Mouse (Mus musculus) ovary, postnatal 36 days (tissue): Measurements from ENCODE around the gene Sept5.

Experiments used
- DNase-seq: peaks from one replicate; pipeline ENCODE4 v3.0.0; 2022; ENCODE audit warnings: low spot score, mixed read lengths

Sept5 gene

GRCm38 (mm10) chr16:18632059-18632458, 2.3 kb upstream of the Sept5 start:
- DNase-seq: no peak

DNA sequence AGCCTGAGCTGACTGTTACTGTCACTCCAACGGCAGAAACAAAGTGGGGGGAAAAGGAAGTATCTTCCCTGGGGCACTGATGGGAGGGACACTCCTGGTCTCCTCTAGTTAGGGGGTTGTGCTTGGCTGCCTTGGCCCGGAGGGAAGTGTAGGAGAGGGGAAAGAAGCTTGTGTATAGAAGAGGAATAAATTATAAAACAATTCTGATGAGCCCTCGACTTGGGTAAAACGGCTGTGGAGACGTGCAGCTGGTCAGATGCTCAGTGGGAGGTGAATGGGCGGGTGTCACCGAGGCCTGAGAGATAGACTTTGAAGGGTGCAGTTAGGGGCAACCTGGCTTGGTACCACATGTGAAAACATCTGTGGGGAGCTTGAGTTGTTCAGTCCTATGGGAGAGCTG, 1.4 kb upstream of the Sept5 start:
- DNase-seq: no peak

GRCm38 (mm10) chr16:18630291-18630690, 537 bp upstream of the Sept5 start:
- DNase-seq: no peak

GRCm38 (mm10) chr16:18628948-18629340, 810 bp downstream of the Sept5 start:
- no peak for DNase-seq

- no peak for DNase-seq
Observed at GRCm38 (mm10) chr16:18628206-18628947, 1.4 kb downstream of the Sept5 start.

DNA sequence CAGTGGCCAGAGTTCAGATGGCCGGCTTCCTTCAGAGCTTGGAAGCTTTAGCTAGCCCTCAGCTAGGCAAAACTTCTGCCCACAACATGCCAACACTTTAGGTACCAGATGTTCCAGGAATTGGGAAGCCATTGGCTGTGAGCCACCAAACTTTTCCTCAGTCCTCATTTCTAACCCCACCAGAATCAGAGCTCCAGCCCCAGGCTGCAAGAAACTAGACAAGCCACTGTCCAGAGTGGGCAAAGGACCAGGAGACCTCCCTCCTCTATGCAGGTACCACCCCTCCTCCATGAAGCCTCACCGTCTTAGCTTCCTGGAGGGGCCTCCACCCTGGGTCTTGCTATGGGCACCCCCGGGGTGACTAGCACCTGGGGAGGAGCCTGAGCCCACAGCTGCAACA, 2.6 kb downstream of the Sept5 start:
- DNase-seq: no peak

- DNase-seq: peak; percentile 87
Observed at GRCm38 (mm10) chr16:18626376-18626878, 3.3 kb downstream of the Sept5 start, which contains the start of gene Gm49601. TSS of gene Gm49601 (minus strand) at chr16:18626427.

GRCm38 (mm10) chr16:18625791-18626311, 3.9 kb downstream of the Sept5 start:
- DNase-seq: no peak

- no peak for DNase-seq
Observed at GRCm38 (mm10) chr16:18625097-18625496, 4.7 kb downstream of the Sept5 start.

GRCm38 (mm10) chr16:18624641-18625040, 5.1 kb downstream of the Sept5 start:
- no peak for DNase-seq

GRCm38 (mm10) chr16:18623751-18624540, 5.8 kb downstream of the Sept5 start:
- DNase-seq: no peak

- no peak for DNase-seq
Observed at GRCm38 (mm10) chr16:18622916-18623750, 6.6 kb downstream of the Sept5 start.

DNA sequence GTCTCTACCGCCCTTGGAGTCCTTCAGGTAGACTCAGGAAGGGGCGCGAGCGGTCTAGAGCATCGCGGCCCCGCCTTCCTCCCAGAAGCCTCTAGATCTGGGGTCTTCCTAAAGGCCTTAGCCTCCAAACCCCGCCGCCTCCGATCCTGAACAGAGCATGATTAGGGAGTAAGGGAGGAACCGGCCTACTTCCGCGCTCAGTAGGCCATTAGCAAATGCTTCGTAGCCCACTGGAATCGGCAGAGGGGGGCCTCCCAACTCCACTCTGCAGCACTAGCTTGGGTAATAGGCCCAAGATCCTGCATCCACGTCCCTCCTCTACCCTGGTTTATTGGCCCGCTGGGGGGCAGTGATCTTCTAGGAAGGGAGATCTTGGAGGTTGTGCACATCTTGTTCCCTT, 7.7 kb downstream of the Sept5 start, which contains the start of gene Gp1bb:
TSS of gene Gp1bb (minus strand) at position 385 of the 400 bp plus-strand sequence.
- DNase-seq: no peak

DNA sequence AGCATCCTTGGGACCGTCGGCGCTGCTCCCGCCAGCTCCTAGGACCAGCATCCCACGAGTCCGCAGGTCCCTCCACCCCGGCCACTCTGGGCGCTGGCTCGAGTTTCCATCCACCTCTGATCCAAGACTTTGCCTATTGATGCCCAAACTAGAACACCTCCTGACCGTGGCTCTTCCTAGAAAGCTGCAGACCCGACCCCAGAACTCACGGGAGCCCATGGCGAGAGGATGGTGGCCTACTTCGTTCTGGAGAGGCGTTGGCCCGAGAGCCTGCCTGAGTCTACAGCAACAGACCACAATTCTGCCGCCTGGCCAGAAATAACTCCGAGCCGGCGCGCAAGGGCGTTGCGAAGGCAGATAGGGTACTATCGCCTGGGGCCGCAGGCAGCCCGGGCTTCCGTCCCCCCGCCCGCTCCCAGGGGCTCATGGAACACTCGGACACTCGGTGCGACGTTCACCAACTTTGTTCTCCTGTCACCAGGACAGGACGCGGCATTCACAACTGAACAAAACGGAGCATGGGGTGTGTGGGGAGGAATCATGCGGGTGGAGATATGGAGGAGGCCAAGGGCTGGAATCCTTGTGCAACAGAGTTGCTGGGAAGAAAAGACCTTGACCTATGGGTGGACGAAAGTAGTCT, 8.3 kb downstream of the Sept5 start:
- DNase-seq: no peak

DNA sequence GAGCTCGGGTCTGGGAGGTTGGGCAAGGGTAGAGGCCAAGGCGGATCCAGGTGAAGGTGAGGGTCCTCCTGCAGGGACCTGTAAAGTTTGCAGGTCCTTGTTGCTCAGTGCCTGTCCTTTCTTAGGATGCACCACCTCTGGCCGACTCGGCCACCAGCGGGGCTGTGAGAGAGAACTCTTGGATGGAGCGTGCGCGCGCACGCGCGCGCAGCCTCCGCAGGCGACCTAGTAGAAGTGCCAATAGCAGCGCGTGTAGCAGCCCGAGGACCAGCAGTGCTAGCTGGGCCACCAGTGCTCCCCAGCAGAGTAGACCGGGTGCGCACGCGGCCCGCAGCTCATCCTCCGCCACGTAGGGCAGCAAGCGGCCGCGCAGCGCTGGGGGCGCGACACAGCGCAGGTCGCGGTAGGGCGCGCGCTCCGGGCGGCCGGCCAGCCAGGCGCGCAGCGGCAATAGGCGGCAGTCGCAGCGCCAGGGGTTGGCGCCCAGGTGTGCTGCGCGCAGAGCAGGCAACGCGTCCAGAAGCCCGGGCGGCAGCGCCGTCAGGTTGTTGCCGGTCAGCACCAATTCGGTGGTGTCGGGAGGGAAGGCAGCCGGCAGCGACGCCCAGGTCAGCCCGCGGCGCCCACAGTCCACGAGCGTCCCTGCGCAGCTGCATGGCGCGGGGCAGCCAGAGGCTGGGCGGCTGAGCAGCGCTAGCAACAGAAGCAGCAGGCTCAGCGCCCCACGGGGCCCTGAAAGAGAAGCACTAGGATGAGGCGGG, 9.0 kb downstream of the Sept5 start:
- no peak for DNase-seq

- no peak for DNase-seq
Observed at GRCm38 (mm10) chr16:18620201-18620600, 9.6 kb downstream of the Sept5 start.

DNA sequence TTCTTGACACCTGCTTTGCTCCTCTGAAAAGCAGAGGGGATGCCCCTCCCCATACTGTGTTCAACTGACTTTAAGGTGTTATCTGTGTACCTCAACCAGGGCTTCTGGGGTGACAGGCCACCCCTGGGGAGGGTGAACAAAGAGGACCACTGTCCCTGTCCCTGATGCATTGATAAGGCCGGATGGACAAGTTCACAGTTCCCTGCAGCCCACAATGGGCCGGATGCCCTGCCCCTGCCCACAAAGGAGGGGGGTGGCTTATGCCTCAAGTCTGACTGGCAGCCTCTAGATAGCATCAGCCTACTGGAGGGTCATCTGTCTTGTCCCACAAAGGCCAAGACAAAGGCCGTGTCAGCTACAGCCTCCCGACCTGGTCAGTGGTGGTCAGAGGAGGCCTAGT, 10.6 kb downstream of the Sept5 start:
- DNase-seq: no peak

- DNase-seq: no peak
Observed at GRCm38 (mm10) chr16:18618297-18618696, 11.5 kb downstream of the Sept5 start.

GRCm38 (mm10) chr16:18617370-18618065, 12.2 kb downstream of the Sept5 start:
- DNase-seq: peak; percentile 86

DNA sequence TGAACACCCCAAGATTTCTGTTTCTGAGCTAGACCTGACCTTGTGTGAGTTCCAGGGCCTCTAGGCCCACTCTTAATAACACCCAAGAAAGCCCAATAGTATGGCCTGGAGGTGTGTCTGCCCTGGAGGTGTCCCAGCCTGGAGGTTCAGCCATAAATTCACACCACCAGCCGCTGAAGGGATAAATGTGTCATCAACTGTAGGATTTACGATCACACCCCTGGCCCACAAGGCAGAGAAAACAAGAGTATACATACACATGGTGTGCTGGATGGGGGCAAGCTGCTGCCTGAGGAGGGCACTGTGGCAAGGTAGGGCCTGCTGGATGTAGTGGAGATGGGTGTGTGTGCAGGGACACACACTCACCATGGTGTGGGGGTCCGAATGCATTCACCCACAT, 16.5 kb downstream of the Sept5 start:
- DNase-seq: no peak
